Mouse (Mus musculus): Measurements from ENCODE around the gene Agrp.

DNA sequence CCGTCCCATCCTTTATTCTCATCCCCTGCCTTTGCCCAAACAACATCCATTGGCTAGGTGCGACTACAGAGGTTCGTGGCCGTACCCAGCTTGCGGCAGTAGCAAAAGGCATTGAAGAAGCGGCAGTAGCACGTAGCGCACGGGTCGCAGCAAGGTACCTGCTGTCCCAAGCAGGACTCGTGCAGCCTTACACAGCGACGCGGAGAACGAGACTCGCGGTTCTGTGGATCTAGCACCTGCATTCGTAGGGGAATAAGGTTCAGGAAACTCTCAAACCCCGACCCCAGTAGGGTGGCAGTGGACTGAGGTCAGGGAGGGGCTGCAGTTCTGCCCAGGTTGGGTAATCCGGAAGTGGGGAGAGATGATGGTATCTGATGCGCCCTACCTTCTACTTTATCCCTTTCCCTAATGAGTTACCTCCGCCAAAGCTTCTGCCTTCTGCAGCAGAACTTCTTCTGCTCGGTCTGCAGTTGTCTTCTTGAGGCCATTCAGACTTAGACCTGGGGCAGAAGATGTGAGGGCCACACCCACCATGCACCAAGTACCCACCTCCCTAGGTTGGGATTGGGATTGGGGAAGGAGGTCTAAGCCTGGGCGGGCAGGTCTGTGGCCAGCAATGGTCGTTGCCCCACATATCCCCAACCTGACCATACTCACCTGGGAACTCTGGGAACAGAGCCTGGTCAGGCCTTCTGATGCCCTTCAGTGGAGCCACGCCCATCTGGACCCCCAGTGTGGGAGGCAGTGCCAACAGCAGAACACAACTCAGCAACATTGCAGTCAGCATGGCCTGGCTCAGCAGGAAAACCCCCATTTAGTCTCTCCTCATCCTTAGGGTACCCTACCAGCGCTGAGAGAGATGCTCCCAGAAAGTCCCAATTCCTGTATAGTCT lies 70.2 kb downstream of the Agrp start:
- TF ChIP-seq HCFC1 (IDR thresholded peaks at IDR 0.05; ENCODE audit: borderline replicate concordance, insufficient read depth, low read length) (no peak), CHD2 (IDR thresholded peaks at IDR 0.05; ENCODE audit: low read depth, low read length) (no peak), ZC3H11A (IDR thresholded peaks at IDR 0.05; ENCODE audit: borderline replicate concordance, low read depth, low read length) (no peak), ZNF384 (IDR thresholded peaks at IDR 0.05; ENCODE audit: low read depth, low read length) (no peak), MAFK (IDR thresholded peaks at IDR 0.05; ENCODE audit: insufficient read depth, low read depth, low read length) (no peak)

Measured in ES-E14 (cell line).